Mouse (Mus musculus): ENCODE results near the gene Tex33.

Gene Tex33

GRCm38 (mm10) chr15:78413719-78414117, 18.0 kb upstream of the Tex33 start:
- peak; percentile 57 for DNase-seq

DNA sequence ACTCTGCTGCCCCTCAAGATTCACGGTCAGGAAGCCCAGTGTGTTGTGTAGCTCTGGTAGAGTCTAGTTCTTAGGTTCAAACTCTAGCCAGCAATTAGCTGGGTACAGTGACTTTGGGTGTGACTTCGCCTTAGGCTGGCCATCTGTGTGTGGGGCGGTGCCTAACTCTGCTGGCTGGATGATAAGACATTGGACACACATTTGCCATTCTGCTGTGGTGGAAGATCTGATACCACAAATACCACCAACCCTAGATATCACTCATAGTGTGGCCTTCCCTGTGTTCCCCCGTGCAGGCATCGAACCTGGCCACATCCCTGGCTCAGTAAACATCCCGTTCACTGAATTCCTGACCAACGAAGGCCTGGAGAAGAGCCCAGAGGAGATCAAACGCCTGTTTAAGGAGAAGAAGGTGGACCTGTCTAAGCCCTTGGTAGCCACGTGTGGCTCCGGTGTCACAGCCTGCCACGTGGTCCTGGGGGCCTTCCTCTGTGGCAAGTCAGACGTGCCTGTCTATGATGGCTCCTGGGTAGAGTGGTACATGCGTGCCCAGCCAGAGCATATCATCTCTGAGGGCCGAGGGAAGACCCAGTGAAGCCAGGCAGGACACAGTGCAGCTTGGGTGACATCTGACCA, 17.5 kb upstream of the Tex33 start:
- DNase-seq: peak; percentile 90

- DNase-seq: peak; percentile 54
These were observed 13.9 kb upstream of the Tex33 start for GRCm38 (mm10) chr15:78409570-78410052.

DNA sequence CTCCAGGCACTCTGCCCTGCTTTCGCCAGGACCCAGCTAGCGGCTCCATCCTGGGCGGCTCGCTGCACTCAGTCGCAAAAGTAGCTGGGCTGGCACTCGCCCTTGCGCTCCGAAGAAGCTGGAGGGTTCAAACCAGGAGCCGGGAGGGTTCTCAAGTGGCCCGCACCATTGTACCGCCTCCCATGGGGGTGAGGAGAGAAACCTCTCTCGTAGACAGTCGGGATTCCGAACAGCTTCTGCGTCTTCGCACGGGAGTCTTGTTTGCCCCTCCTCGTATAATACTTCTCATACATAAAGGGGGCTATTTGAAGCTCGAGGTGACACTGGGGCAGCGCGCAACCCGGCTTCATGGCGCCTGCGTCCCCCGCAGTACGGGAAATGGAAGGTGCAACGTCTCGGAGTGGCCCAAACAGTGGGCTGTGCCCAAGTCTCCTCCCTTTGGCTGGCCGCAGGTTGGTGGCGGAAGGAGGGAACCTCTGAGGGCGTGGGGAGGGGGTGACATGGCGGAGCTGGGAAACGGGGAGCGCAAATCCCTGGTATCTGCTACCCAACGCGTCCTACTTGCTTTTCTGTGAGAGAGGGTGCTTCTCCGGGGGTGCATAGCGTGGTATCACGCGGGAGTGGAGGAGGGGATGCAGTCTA, 10.7 kb upstream of the Tex33 start, which contains the start of gene Mpst:
TSS of gene Mpst (plus strand) at position 124 of the 642 bp plus-strand sequence.
- DNase-seq: peak; percentile 94

GRCm38 (mm10) chr15:78405517-78406211, 10.0 kb upstream of the Tex33 start, which contains the start of gene Tst:
TSS of gene Tst (minus strand) at chr15:78405907.
- peak; percentile 91 for DNase-seq

DNA sequence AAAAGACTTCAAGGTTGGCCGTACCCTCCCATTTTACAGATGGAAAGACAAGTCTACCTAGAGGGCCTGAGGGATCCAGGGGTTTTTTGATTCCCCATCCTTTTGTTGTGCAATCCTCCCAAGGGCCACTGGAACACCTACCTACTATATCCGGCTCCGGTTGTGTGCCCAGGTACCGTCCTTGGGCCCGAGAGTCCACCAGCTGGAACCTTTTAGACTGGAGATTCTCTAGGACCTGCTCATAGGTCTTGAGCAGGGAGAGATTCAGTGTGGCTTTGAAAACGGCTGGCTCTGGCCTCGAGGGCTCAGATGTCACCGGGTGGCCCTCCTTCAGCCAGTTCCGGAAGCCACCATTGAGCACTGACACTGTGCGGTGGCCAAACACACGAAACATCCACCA, 9.4 kb upstream of the Tex33 start:
- no peak for DNase-seq

GRCm38 (mm10) chr15:78403896-78404295, 8.2 kb upstream of the Tex33 start:
- DNase-seq: no peak

DNA sequence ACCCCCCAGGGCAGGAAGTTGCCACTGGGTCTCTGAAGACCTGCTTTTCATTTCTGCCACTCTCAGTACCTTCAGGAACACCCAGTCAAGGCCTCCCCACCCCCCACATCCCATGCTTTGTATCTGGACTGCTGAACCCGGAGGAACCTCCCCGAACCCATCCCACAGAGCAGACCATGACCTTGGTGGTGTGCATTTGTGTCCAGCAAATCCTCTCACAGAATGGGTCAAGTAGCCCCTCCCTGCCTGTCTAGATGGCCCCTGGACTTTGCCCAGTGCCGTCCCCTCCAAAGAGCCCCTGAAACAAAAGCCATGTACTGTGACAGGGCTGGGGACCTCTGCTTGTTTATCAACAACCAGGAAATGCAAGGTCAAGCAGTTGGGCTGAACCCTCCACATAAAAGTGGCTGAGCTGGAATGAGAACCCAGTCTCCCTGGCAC, 7.6 kb upstream of the Tex33 start:
- peak; percentile 64 for DNase-seq

DNA sequence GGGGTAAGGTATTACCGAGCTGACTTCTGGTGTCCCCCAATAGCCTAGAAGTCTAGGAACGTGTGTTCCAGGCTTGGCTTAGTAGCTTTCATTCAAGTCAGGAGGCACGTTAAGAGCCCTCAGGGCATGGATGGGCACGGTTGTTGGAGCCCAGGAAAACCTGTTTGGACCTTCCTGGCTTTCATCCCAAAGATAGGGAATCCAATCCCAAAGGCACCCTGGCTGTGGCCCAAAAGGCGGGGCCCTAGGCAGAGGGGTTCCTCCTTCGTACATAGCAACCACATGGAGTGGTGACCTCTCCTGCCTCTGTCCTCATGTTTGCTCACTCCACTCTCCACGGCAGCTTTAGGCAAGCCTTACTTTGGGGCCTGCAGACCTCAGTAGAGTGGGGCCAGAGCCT, 6.7 kb upstream of the Tex33 start:
- peak; percentile 42 for DNase-seq

DNA sequence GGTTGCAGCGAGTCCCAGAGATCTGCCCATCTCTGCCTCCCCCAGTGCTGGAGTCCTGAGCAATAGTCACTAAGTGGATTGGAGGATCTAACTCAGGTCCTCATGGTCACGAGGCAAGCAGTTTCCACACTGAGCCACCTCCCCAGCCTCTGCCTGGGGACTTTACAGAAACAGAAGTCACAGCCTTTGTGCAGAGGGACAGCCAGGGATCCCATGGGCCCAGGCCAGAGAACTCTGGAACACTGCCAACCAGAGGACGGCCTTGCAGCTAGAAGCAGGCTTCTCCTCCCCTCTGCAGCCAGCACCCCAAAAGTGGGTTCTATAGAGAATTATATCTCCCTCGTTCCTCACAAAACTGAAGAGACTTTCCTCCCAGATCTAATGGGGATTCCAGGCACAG, 6.2 kb upstream of the Tex33 start:
- peak; percentile 38 for DNase-seq

- no peak for DNase-seq
These were observed 5.6 kb upstream of the Tex33 start for GRCm38 (mm10) chr15:78401345-78401744.

- no peak for DNase-seq
These were observed 4.9 kb downstream of the Tex33 start for GRCm38 (mm10) chr15:78390855-78391254.

GRCm38 (mm10) chr15:78385564-78385963, 10.1 kb downstream of the Tex33 start:
- no peak for DNase-seq

DNA sequence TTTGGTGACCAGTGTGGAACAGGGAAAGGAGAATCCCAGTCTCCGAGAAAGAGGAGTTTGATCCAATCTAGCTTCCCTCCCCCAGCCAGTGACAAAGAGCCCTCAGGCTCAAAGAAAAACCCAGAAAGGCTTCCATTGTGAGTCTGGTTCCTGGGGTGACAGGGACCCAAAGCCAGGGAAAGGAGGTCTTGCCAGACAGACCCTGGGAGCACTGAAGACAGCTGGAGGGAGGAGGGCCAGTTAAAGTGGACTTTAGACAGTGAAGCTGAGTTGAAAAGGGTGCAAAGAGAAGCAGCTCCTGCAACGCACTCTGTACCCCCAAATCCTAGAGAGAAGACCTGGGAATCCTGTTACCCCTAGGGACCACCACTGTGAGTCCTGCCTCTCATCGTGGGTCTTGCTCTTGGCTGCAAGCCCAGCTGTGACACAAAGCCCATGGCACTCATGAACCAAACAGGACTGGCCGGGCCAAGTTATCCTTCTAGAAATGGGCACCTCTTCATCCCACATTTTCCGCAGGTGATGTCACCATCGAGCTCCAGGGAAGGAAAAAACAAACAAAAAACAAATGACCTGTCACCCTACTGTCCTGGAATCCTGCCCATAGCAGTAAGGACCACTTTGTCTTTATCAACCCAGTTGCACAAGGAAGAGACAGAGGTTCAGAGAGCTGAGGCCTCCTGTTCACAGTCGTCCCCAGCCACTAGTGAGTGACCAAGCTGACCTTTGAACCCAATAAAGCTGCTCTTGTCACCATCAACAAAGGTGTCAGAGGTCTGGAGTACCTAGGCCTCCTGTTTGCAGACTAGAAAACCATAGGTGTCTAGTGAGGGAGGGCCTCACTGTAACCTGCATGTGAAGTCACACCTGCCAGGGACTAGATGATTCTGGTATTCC, 11.2 kb downstream of the Tex33 start:
- no peak for DNase-seq

- DNase-seq: no peak
These were observed 12.1 kb downstream of the Tex33 start for GRCm38 (mm10) chr15:78383450-78384219.

DNA sequence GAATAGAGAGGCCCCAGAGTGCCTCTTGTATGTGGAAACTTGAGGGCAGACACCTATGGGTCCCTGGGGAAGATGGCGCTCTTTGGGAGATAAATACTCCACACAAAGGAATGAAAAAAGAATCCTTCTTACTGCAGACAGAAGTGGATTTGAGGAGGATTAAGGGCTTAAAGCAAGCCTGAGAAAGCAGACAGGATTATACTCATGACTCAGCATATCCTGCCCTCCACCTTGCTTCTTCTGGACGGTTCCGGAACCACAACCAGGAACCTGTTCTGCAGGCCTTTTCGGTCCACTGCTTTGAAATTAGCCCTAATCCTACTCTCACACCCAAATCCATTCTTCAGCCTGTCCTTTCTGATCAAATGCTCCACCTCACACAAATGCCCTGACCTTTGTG, 13.6 kb downstream of the Tex33 start:
- no peak for DNase-seq

DNA sequence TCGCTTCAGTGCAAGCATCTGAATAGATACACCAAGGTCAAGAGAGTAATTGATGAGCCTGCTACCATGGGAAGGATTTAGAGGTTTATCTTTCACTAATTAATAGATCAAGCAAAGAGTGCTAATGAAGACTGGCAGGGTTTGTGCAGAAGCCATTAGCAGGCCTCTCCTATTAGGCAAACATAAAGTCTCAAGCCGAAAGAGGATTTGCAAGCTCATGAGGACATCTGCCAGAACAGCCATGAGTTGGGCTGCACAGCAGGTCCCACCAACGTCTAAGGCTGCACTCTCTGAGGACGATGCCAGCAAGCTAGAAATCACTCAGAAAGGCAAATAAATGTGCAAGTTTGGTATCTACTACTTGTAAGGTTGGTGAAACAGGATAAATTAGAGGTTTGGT, 15.0 kb downstream of the Tex33 start:
- DNase-seq: no peak

DNA sequence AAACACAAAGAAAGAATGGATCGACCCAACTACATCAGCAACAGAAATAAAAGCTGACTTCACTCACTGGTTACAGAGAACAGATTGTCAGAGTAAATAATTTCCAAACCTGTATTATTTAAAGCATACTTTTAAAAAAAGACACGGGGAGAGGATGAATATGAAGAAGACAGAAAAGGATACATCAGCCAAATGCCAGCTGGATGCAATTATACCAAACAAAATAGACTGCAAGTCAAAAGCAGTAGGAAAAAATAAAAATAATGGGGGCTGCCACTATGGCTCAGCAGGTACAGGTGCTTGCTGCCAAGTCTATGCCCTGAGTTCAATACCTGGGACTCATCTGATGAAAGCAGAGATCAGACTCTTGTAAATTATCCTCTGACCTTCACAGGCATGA, 15.5 kb downstream of the Tex33 start:
- no peak for DNase-seq

DNA sequence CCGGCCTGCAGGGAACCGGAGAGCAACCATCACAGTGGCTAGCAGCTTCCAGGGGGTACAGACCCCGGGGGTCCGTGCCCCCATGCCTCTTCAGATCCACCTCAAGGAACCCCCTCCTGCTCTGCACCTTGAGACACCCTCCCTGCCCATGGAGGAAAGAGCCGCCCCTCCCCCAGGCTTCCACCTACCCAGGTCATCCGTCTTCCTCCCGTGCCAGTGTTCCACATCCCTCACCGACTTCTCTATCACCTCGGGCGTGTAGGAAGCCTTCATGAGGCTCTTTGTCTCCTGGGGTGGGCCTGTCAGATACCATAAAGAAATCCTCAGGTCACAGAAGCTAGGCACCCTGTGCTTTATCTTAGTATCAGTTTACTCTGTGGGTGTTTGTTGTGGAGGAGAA, 17.2 kb downstream of the Tex33 start:
- no peak for DNase-seq

DNA sequence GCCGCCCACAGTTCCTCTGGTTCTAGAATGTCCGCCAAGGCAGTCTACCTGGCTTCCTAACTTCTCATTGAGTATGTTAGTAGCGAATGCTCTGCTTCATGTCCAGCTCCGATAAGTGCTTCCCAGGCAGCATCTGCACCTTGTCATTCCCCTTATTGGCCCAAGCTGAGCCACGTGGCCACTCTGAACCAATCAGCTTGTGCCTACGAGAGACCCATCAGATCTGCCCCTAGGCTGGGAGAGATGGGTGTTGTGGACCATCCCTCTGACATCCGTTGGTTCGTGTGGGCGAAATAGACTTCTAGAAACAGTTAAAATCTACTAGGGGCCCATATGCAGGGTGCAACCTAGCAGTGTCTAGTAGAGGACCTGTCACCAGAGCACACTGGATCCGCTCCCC, 17.9 kb downstream of the Tex33 start:
- no peak for DNase-seq

DNA sequence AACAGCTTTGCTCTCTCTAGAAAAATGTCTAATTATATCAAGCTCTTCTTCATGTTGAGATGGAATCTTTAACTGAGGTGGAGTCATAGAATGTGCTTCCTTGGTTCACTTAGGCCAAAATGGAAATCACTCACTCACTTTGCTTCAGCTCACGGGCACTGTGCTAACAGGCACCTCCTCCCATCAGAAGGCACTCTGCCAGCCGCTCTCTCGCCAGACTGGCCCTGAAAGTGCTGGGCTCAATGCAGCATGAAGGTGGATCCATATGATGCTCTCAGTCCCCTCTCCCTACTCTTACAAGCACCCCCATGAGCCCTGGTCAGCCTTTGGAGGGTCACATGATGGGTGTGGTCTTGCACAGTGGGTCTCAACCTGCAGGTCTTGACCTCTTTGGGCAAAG, 21.5 kb downstream of the Tex33 start:
- no peak for DNase-seq

GRCm38 (mm10) chr15:78372796-78373195, 22.9 kb downstream of the Tex33 start:
- no peak for DNase-seq

Measured in liver (tissue).